Mouse (Mus musculus): ENCODE measurements at regions not wholly inside any gene's neighbourhood (a gene's known extent, or its start where the extent isn't known, plus 50 kb on each side); places are given as distances from the start of the nearest gene placed in this dataset.
A peak's percentile ranks its signal among the peaks of the same experiment; 100 is the strongest.

DNA sequence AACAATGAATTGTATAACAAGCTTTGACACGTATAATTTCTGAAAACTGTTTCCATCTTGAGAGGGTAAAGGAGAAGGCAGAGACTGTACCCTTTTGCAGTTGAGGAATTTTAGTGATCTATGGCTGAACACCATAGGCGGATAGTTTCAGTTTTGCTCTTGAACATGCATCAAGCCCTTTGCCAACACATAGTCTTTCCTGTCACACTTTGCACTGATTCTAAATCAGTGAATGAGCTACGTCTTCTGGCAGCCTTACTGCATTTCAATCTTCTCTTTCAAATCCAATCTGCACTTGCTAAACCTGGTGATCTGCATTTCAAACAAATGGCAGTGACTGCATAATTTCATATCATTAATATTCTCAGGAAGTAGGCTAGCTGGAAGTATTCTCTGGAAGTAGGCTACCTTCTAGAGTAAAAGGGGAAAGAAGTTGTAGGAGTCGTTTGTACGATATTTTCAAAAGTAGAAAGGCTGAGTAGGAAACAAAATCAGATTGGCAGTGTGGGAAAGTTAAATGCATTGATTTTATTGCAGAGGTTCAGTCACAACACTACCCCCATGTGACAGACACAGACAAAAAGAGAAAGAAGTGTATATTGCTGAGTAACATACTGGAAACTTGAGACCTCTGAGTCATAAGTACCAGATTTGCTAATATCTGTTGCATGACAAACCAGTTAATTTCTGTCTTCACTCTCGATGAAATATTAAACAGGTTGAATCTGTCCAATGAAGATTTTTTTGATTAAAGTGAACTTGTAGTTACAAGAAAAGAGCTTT lies 983.3 kb upstream of the Nr2f1 start:
- H3K4me3 ChIP-seq (ENCODE audit: low read length): no peak overlapping the region
- H3K4me1 ChIP-seq (ENCODE audit: control insufficient read depth, insufficient read depth, low read length): no peaks in the 10 kb centered on the region
- no peak overlapping the region for H3K4me2 ChIP-seq (replicated peaks; ENCODE audit: low read depth, low read length)
- no peak overlapping the region for H3K27ac ChIP-seq (ENCODE audit: low read depth, low read length)
- WGBS: 81% methylated on average over 6 of the region's 6 CpGs
- no peaks in the 10 kb centered on the region for H3K27me3 ChIP-seq (ENCODE audit: control insufficient read depth, insufficient read depth, low read length)
- no peaks in the 10 kb centered on the region for H3K36me3 ChIP-seq (ENCODE audit: control insufficient read depth, insufficient read depth, low read length)
- H3K9ac ChIP-seq (ENCODE audit: low read depth, low read length): no peak overlapping the region
- no peaks in the 10 kb centered on the region for H3K9me3 ChIP-seq (ENCODE audit: control insufficient read depth, low read length)
- no peak for ATAC-seq (ENCODE audit: low FRiP score, low TSS enrichment)

DNA sequence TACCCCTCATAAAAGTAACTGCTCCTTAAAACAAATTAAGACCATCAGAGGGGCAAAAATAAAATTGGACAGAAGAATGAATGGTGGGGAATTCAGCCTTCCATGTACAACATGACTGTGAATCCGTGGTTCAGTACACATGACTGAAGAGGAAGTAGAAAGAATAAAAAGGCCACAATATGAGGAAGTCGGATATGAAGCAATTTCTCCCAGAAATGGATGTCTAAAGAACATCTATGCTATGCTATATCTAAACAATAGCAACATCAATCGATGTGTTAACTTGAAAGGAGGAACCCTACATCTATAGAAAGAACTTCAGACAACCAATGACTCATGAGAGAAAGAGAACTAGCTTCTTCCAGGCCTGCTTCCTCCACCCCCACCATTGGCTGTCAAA lies 959.2 kb upstream of the Nr2f1 start:
- 65% methylated on average over 3 of the region's 3 CpGs for WGBS
- H3K9ac ChIP-seq (ENCODE audit: low read depth, low read length): no peak overlapping the region
- no peak for ATAC-seq (ENCODE audit: low FRiP score, low TSS enrichment)
- H3K27ac ChIP-seq (ENCODE audit: low read depth, low read length): no peak overlapping the region
- H3K27me3 ChIP-seq (ENCODE audit: control insufficient read depth, insufficient read depth, low read length): no peaks in the 10 kb centered on the region
- no peak overlapping the region for H3K4me3 ChIP-seq (ENCODE audit: low read length)
- peaks cover 2% of the 10 kb centered on the region; the same call in 1 of the 2 replicates for H3K9me3 ChIP-seq (ENCODE audit: control insufficient read depth, low read length)
- no peak overlapping the region for H3K4me2 ChIP-seq (replicated peaks; ENCODE audit: low read depth, low read length)
- H3K4me1 ChIP-seq (ENCODE audit: control insufficient read depth, insufficient read depth, low read length): no peaks in the 10 kb centered on the region
- H3K36me3 ChIP-seq (ENCODE audit: control insufficient read depth, insufficient read depth, low read length): no peaks in the 10 kb centered on the region

DNA sequence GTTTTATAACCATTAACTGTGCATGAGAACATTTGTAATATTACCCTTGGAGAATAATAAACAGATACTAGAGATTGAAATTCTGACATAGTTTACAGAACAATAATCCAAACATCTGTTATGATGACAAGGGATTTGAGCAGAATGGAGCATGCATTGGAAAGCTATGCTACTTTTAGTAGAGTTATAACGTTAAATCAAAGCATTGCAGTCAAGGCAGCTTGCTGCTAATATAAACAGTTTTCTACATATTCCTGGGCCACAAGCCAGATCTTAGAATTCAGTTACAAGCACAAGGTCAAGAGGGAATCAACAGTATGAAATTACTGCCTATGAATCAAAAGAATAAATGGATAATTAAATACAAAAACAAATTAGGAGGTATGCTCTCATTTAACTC lies 943.3 kb upstream of the Nr2f1 start:
- Histone ChIP-seq H3K27ac (ENCODE audit: low read depth, low read length) (no peak overlapping the region), H3K4me1 (ENCODE audit: control insufficient read depth, insufficient read depth, low read length) (no peaks in the 10 kb centered on the region), H3K4me3 (ENCODE audit: low read length) (no peak overlapping the region), H3K9ac (ENCODE audit: low read depth, low read length) (no peak overlapping the region), H3K36me3 (ENCODE audit: control insufficient read depth, insufficient read depth, low read length) (no peaks in the 10 kb centered on the region), H3K4me2 (replicated peaks; ENCODE audit: low read depth, low read length) (no peak overlapping the region), H3K27me3 (ENCODE audit: control insufficient read depth, insufficient read depth, low read length) (no peaks in the 10 kb centered on the region), H3K9me3 (ENCODE audit: control insufficient read depth, low read length) (no peaks in the 10 kb centered on the region)
- ATAC-seq (ENCODE audit: low FRiP score, low TSS enrichment): no peak
- WGBS: 53% methylated on average over 1 of the region's 1 CpGs

DNA sequence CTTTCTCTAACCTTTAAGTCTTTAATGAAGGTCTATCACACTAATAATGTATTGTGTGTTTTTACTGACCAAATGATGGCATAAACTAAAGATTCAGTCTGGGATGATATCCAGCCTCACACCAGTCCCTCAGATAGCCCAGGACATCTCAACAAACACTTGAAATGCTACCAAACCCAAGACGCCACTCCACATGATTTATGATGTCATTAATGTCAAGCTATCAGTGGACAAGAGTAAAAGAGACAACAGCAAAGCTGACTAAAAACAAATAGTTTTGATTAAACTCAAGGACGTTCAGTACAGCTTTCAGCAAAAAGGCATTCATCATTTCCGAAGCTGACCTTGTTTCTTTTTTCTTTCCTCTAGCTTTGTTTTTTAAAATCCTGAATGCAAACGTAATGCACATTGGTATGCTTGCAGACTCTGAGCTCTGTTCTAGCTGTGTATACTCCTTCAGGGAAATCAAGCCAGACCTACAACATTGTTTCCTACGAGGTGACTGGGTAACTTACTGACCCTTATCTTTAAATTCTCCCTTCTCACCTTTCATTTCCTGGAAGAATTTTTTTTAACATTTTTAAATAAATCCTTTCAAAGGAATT lies 941.9 kb upstream of the Nr2f1 start:
- Histone ChIP-seq H3K4me1 (ENCODE audit: control insufficient read depth, insufficient read depth, low read length) (no peaks in the 10 kb centered on the region), H3K27ac (ENCODE audit: low read depth, low read length) (no peak overlapping the region), H3K4me3 (ENCODE audit: low read length) (no peak overlapping the region), H3K27me3 (ENCODE audit: control insufficient read depth, insufficient read depth, low read length) (no peaks in the 10 kb centered on the region), H3K4me2 (replicated peaks; ENCODE audit: low read depth, low read length) (no peak overlapping the region), H3K9me3 (ENCODE audit: control insufficient read depth, low read length) (no peaks in the 10 kb centered on the region), H3K36me3 (ENCODE audit: control insufficient read depth, insufficient read depth, low read length) (no peaks in the 10 kb centered on the region), H3K9ac (ENCODE audit: low read depth, low read length) (no peak overlapping the region)
- ATAC-seq (ENCODE audit: low FRiP score, low TSS enrichment): no peak; the same call in 1 of the 2 replicates
- WGBS: 16% methylated on average over 5 of the region's 5 CpGs

DNA sequence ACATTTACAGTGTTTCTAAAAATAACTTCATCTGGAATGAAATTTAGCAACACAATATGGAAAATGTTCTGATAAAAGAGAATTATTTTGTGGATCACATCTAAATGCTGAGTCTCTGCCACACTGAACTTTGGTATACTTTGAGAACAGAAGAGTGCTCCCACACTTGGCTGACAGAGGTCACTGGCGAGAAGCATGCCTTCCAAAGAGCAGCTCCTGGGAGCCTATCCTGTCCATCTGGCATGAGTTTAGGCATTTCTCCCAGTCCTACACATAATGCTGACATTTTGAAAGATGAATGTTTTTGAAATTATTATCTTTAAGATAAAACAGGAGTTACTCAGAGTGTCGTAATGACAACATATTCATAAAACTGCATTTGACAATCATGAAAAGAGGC lies 939.2 kb upstream of the Nr2f1 start:
- 67% methylated on average over 2 of the region's 2 CpGs for WGBS
- Histone ChIP-seq H3K4me3 (ENCODE audit: low read length) (no peak overlapping the region), H3K4me1 (ENCODE audit: control insufficient read depth, insufficient read depth, low read length) (no peaks in the 10 kb centered on the region), H3K9me3 (ENCODE audit: control insufficient read depth, low read length) (no peaks in the 10 kb centered on the region), H3K4me2 (replicated peaks; ENCODE audit: low read depth, low read length) (no peak overlapping the region), H3K9ac (ENCODE audit: low read depth, low read length) (no peak overlapping the region), H3K27me3 (ENCODE audit: control insufficient read depth, insufficient read depth, low read length) (no peaks in the 10 kb centered on the region), H3K36me3 (ENCODE audit: control insufficient read depth, insufficient read depth, low read length) (no peaks in the 10 kb centered on the region), H3K27ac (ENCODE audit: low read depth, low read length) (no peak overlapping the region)
- peak; percentile 82; the same call in 1 of the 2 replicates for ATAC-seq (ENCODE audit: low FRiP score, low TSS enrichment)

DNA sequence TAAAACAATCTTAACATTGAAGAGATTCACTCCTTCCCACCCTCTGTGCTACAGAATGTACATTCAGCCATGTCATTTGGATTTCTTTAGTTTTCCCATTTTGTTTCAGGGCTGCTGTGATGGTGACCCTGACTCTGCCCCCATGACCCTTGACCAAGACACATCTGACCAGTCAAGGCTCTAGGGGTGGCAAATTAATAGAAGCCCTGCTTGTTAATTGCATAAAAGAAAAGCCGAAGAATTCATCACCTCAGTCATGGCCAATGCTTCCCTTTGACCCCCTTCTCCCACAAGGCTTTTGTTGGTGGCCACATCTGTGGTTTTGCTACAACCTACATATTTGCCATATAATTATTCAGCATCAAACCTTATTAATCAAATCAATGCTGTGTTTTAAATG lies 937.2 kb upstream of the Nr2f1 start:
- Histone ChIP-seq H3K4me3 (ENCODE audit: low read length) (no peak overlapping the region), H3K36me3 (ENCODE audit: control insufficient read depth, insufficient read depth, low read length) (no peaks in the 10 kb centered on the region), H3K4me2 (replicated peaks; ENCODE audit: low read depth, low read length) (no peak overlapping the region), H3K27ac (ENCODE audit: low read depth, low read length) (no peak overlapping the region), H3K27me3 (ENCODE audit: control insufficient read depth, insufficient read depth, low read length) (no peaks in the 10 kb centered on the region), H3K9me3 (ENCODE audit: control insufficient read depth, low read length) (no peaks in the 10 kb centered on the region), H3K4me1 (ENCODE audit: control insufficient read depth, insufficient read depth, low read length) (no peaks in the 10 kb centered on the region), H3K9ac (ENCODE audit: low read depth, low read length) (no peak overlapping the region)
- ATAC-seq (ENCODE audit: low FRiP score, low TSS enrichment): no peak
- WGBS: 74% methylated on average over 1 of the region's 1 CpGs

All from kidney, embryonic 14.5 days (tissue).